Mouse (Mus musculus): ENCODE data around the gene Prdx6. TPM values are rescaled to one million over a fixed set of nuclear protein-coding genes. Genes with fewer than 3 reads are reported as not detected.

Gene Prdx6
- polyA plus RNA-seq, 1 experiment = 63.8 TPM

- no peak overlapping the region for H3K4me3 ChIP-seq (ENCODE audit: control insufficient read depth, insufficient read depth, low read length)
- no peaks in the 10 kb centered on the region for H3K27me3 ChIP-seq (ENCODE audit: control insufficient read depth, insufficient read depth, low read length)
- H3K36me3 ChIP-seq (ENCODE audit: control insufficient read depth, insufficient read depth, low read length) = no peaks in the 10 kb centered on the region
- H3K27ac ChIP-seq (ENCODE audit: control insufficient read depth, insufficient read depth, low read length) = no peak overlapping the region
- WGBS = 91% methylated on average over 2 of the region's 2 CpGs
- no peak for DNase-seq
- no peak for TF ChIP-seq CTCF (IDR thresholded peaks at IDR 0.05; ENCODE audit: borderline replicate concordance, control insufficient read depth, extremely low read depth, insufficient read depth, low read length, poor library complexity)
- no peak for TF ChIP-seq POLR2A (IDR thresholded peaks at IDR 0.05; ENCODE audit: control insufficient read depth, extremely low read depth, insufficient read depth, low read length, poor library complexity)
- no peaks in the 10 kb centered on the region for H3K4me1 ChIP-seq (replicated peaks; ENCODE audit: control insufficient read depth, insufficient read depth, low read length)
Observed at GRCm38 (mm10) chr1:161271461-161271810, 20.4 kb upstream of the Prdx6 start.

- H3K36me3 ChIP-seq (ENCODE audit: control insufficient read depth, insufficient read depth, low read length) = no peaks in the 10 kb centered on the region
- no peaks in the 10 kb centered on the region for H3K4me1 ChIP-seq (replicated peaks; ENCODE audit: control insufficient read depth, insufficient read depth, low read length)
- no peak for DNase-seq
- 89% methylated on average over 4 of the region's 4 CpGs for WGBS
- TF ChIP-seq CTCF (IDR thresholded peaks at IDR 0.05; ENCODE audit: borderline replicate concordance, control insufficient read depth, extremely low read depth, insufficient read depth, low read length, poor library complexity) = no peak
- TF ChIP-seq POLR2A (IDR thresholded peaks at IDR 0.05; ENCODE audit: control insufficient read depth, extremely low read depth, insufficient read depth, low read length, poor library complexity) = no peak
- H3K4me3 ChIP-seq (ENCODE audit: control insufficient read depth, insufficient read depth, low read length) = no peak overlapping the region
- no peaks in the 10 kb centered on the region for H3K27me3 ChIP-seq (ENCODE audit: control insufficient read depth, insufficient read depth, low read length)
- H3K27ac ChIP-seq (ENCODE audit: control insufficient read depth, insufficient read depth, low read length) = no peak overlapping the region
Observed at GRCm38 (mm10) chr1:161270776-161271460, 19.9 kb upstream of the Prdx6 start.

- TF ChIP-seq CTCF (IDR thresholded peaks at IDR 0.05; ENCODE audit: borderline replicate concordance, control insufficient read depth, extremely low read depth, insufficient read depth, low read length, poor library complexity) = no peak
- no peak for TF ChIP-seq POLR2A (IDR thresholded peaks at IDR 0.05; ENCODE audit: control insufficient read depth, extremely low read depth, insufficient read depth, low read length, poor library complexity)
- Histone ChIP-seq H3K4me1 (replicated peaks; ENCODE audit: control insufficient read depth, insufficient read depth, low read length) (no peaks in the 10 kb centered on the region), H3K27me3 (ENCODE audit: control insufficient read depth, insufficient read depth, low read length) (no peaks in the 10 kb centered on the region), H3K4me3 (ENCODE audit: control insufficient read depth, insufficient read depth, low read length) (no peak overlapping the region), H3K36me3 (ENCODE audit: control insufficient read depth, insufficient read depth, low read length) (no peaks in the 10 kb centered on the region), H3K27ac (ENCODE audit: control insufficient read depth, insufficient read depth, low read length) (no peak overlapping the region)
- DNase-seq = no peak
- 89% methylated on average over 4 of the region's 4 CpGs for WGBS
Observed at GRCm38 (mm10) chr1:161269346-161269745, 18.3 kb upstream of the Prdx6 start.

GRCm38 (mm10) chr1:161268884-161269283, 17.9 kb upstream of the Prdx6 start:
- H3K4me1 ChIP-seq (replicated peaks; ENCODE audit: control insufficient read depth, insufficient read depth, low read length) = no peaks in the 10 kb centered on the region
- no peaks in the 10 kb centered on the region for H3K36me3 ChIP-seq (ENCODE audit: control insufficient read depth, insufficient read depth, low read length)
- WGBS = 88% methylated on average over 5 of the region's 5 CpGs
- TF ChIP-seq CTCF (IDR thresholded peaks at IDR 0.05; ENCODE audit: borderline replicate concordance, control insufficient read depth, extremely low read depth, insufficient read depth, low read length, poor library complexity) (no peak), POLR2A (IDR thresholded peaks at IDR 0.05; ENCODE audit: control insufficient read depth, extremely low read depth, insufficient read depth, low read length, poor library complexity) (no peak)
- no peaks in the 10 kb centered on the region for H3K27me3 ChIP-seq (ENCODE audit: control insufficient read depth, insufficient read depth, low read length)
- no peak for DNase-seq
- H3K27ac ChIP-seq (ENCODE audit: control insufficient read depth, insufficient read depth, low read length) = no peak overlapping the region
- H3K4me3 ChIP-seq (ENCODE audit: control insufficient read depth, insufficient read depth, low read length) = no peak overlapping the region

GRCm38 (mm10) chr1:161268116-161268515, 17.1 kb upstream of the Prdx6 start:
- WGBS = 95% methylated on average over 7 of the region's 7 CpGs
- Histone ChIP-seq H3K4me1 (replicated peaks; ENCODE audit: control insufficient read depth, insufficient read depth, low read length) (no peaks in the 10 kb centered on the region), H3K4me3 (ENCODE audit: control insufficient read depth, insufficient read depth, low read length) (no peak overlapping the region), H3K27me3 (ENCODE audit: control insufficient read depth, insufficient read depth, low read length) (no peaks in the 10 kb centered on the region), H3K36me3 (ENCODE audit: control insufficient read depth, insufficient read depth, low read length) (no peaks in the 10 kb centered on the region), H3K27ac (ENCODE audit: control insufficient read depth, insufficient read depth, low read length) (no peak overlapping the region)
- no peak for DNase-seq
- TF ChIP-seq CTCF (IDR thresholded peaks at IDR 0.05; ENCODE audit: borderline replicate concordance, control insufficient read depth, extremely low read depth, insufficient read depth, low read length, poor library complexity) (no peak), POLR2A (IDR thresholded peaks at IDR 0.05; ENCODE audit: control insufficient read depth, extremely low read depth, insufficient read depth, low read length, poor library complexity) (no peak)

GRCm38 (mm10) chr1:161264961-161265360, 13.9 kb upstream of the Prdx6 start:
- Histone ChIP-seq H3K27ac (ENCODE audit: control insufficient read depth, insufficient read depth, low read length) (no peak overlapping the region), H3K4me1 (replicated peaks; ENCODE audit: control insufficient read depth, insufficient read depth, low read length) (no peaks in the 10 kb centered on the region), H3K4me3 (ENCODE audit: control insufficient read depth, insufficient read depth, low read length) (no peak overlapping the region), H3K27me3 (ENCODE audit: control insufficient read depth, insufficient read depth, low read length) (no peaks in the 10 kb centered on the region), H3K36me3 (ENCODE audit: control insufficient read depth, insufficient read depth, low read length) (no peaks in the 10 kb centered on the region)
- no peak for TF ChIP-seq POLR2A (IDR thresholded peaks at IDR 0.05; ENCODE audit: control insufficient read depth, extremely low read depth, insufficient read depth, low read length, poor library complexity)
- DNase-seq = no peak
- 84% methylated on average over 5 of the region's 5 CpGs for WGBS

GRCm38 (mm10) chr1:161263584-161263983, 12.6 kb upstream of the Prdx6 start:
- H3K27ac ChIP-seq (ENCODE audit: control insufficient read depth, insufficient read depth, low read length) = no peak overlapping the region
- H3K27me3 ChIP-seq (ENCODE audit: control insufficient read depth, insufficient read depth, low read length) = no peaks in the 10 kb centered on the region
- WGBS = 97% methylated on average over 8 of the region's 8 CpGs
- no peaks in the 10 kb centered on the region for H3K36me3 ChIP-seq (ENCODE audit: control insufficient read depth, insufficient read depth, low read length)
- TF ChIP-seq CTCF (IDR thresholded peaks at IDR 0.05; ENCODE audit: borderline replicate concordance, control insufficient read depth, extremely low read depth, insufficient read depth, low read length, poor library complexity) (no peak), POLR2A (IDR thresholded peaks at IDR 0.05; ENCODE audit: control insufficient read depth, extremely low read depth, insufficient read depth, low read length, poor library complexity) (no peak)
- H3K4me3 ChIP-seq (ENCODE audit: control insufficient read depth, insufficient read depth, low read length) = no peak overlapping the region
- no peak for DNase-seq
- no peaks in the 10 kb centered on the region for H3K4me1 ChIP-seq (replicated peaks; ENCODE audit: control insufficient read depth, insufficient read depth, low read length)

All from thymus, adult 2 months (tissue).